Mouse (Mus musculus) ovary, adult 10 weeks (tissue): ENCODE measurements around the gene Kat7. TPM values are rescaled to one million over a fixed set of nuclear protein-coding genes. Genes with fewer than 3 reads are reported as not detected.

Experiments used
- polyA plus RNA-seq: library from polyadenylated mRNA; stranded (reverse); fragments of 350-450 nt; fragmentation: Illumina TruSeq; extraction: RNeasy Lipid Tissue Mini Kit (QIAGEN cat#74804); gene quantifications from one replicate; pipeline ENCODE4 v1.2.3, GENCODE M21; 2014

The Kat7 gene
- polyA plus RNA-seq = 66.1 TPM

DNA sequence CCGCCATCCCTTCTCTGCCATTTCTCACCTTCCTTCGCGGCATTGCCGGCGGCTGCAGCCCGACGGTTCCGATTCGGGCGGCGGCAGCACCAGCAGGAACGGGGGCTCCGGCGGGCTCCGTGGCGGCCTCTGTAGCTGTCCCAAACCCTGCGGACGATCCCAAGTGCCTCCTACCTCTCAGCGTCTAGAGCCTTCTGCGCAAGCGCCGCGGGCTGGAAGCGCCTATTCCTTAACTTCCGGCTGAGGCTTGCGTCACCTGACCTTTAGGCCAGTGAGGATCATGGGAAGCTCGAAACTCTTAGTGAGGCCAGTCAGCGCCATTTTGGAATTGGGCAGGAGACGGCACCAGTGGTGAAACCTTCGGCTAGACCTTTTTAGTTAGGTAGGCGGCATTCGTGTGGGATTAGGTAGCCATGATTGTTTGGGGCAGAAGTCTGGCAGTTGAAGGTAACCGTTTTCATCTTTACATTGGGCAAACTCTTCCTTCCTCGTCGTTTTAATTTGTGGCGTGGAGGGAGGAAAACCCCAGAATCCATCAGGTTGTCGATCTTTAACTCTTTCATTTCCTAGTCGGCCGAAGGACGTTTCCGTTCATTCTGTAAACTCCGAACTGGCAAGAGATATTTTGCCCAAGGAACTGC is at the start of gene Kat7:
Gene Kat7, minus strand, starts transcription at position 240 of the 641 bp plus-strand sequence.

DNA sequence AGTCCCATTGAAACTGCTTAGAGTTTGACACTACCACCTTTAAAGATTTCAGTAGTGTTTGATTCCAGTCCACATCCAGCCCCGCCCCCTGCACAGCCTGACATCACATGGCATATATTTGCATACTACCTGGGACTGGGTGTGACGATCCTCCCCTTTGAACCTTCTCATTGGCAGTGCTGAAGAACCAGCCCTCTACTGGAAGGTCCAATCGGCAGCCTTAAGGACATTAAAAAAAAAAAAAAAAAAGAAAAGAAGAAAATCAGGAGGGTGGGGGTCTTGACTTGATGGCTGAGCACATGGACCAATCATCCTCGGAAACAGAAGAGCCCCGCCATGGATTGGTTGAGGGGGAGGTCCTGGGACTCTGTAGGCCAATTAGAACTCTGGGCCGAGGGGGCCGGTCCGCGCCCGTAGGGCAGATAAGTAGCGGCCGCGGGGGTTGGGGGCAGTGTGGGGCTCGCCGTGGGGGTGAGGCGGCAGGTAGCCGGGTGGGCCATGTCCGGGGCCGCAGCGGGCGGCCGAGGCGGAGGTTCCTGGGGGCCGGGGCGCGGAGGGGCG is 26.6 kb upstream of the Kat7 start, which contains the start of gene Fam117a:
Gene Fam117a, plus strand, starts transcription at position 451 of the 561 bp plus-strand sequence.

GRCm38 (mm10) chr11:95261178-95261751 is 48.8 kb downstream of the Kat7 start, which contains the start of gene Tac4:
Gene Tac4 (plus strand): TSS chr11:95261529.

Other genes starting within 250 kb of the Kat7 start
- 0.68 TPM for gene Itga3, start 233.4 kb downstream of the Kat7 start, polyA plus RNA-seq
- gene Dlx3, start 190.1 kb downstream of the Kat7 start, polyA plus RNA-seq = not detected
- not detected for gene Dlx4, start 164.0 kb downstream of the Kat7 start, polyA plus RNA-seq
- gene Tac4, start 48.7 kb downstream of the Kat7 start, polyA plus RNA-seq = not detected
- gene Fam117a, start 26.8 kb upstream of the Kat7 start, polyA plus RNA-seq = 3.2 TPM
- 37.2 TPM for gene Slc35b1, start 74.4 kb upstream of the Kat7 start, polyA plus RNA-seq
- 161 TPM for gene Spop, start 103.8 kb upstream of the Kat7 start, polyA plus RNA-seq
- gene Nxph3, start 204.3 kb upstream of the Kat7 start, polyA plus RNA-seq = not detected